Mouse (Mus musculus) Patski (cell line): ENCODE results near the gene Dusp8. TPM values are rescaled to one million over a fixed set of nuclear protein-coding genes. Genes with fewer than 3 reads are reported as not detected.
A peak's percentile ranks its signal among the peaks of the same experiment; 100 is the strongest.
"Not testable (repeated sequence)": the region's sequence is repeated elsewhere in the genome, so short reads cannot be mapped to it uniquely, and the experiment has no call there.

ENCODE experiments used
- ATAC-seq: fragments of 100-300 bp; one replicate; pipeline ENCODE4 v1.8.0; 2021
- CTCF ChIA-PET: fragments of 350-600 bp; sonication (Branson Sonifier 250); formaldehyde crosslinking; loops from one replicate; lab custom pipeline; 2022; ENCODE audit warnings: inconsistent platforms; lab: Charles Lee
- POLR2A ChIA-PET: fragments of 350-600 bp; sonication (Branson Sonifier 250); formaldehyde crosslinking; loops from one replicate; lab custom pipeline; 2022; ENCODE audit warnings: antibody characterized with exemption, inconsistent platforms; lab: Charles Lee
- DNase-seq: peaks from one replicate; pipeline ENCODE4 v3.0.0-alpha.2; 2011; ENCODE audit warnings: low read depth, low spot score
- H3K27me3 ChIP-seq: fragments of 371-371 bp; one replicate; pipeline ENCODE4 v1.5.1; 2021
- CTCF ChIP-seq: fragments of 100-300 bp; IDR thresholded peaks from one replicate; pipeline ENCODE4 v1.5.1; 2021
- in situ Hi-C: fragments of 300-500 bp; cut with MboI; formaldehyde crosslinking; loops from 3 replicates; pipeline ENCODE4 v1.11.1; 2018; ENCODE audit warnings: low pct_unique_long_range_greater_than_20kb, mixed read lengths
- polyA plus RNA-seq: library from polyadenylated mRNA; unstranded; gene quantifications from one replicate; pipeline ENCODE4 v1.2.3, GENCODE M21; 2021

Dusp8 gene
- 15.2 TPM for polyA plus RNA-seq

GRCm38 (mm10) chr7:142095183-142095931 is at the start of gene Dusp8:
TSS of gene Dusp8 (minus strand) at chr7:142095843.
- ATAC-seq (peak; percentile 70), DNase-seq (no peak)
- ChIA-PET POLR2A (interaction anchor here (0.7 to 2.9 kb wide), 4 partner anchors 10 to 24 kb away, joined by 3 to 27 read pairs (median 6); no protein-coding TSS in a partner anchor), CTCF (interaction anchor here (1.2 to 5.0 kb wide), 4 partner anchors 10 to 200 kb away, joined by 3 to 67 read pairs (median 6); no protein-coding TSS in a partner anchor)
- TF ChIP-seq CTCF = no peak
- in situ Hi-C loops = loop anchor here (5.0 to 25.0 kb wide), 2 partner anchors 33 to 533 kb away; partner anchors contain the start of genes Ap2a2 and Mob2
- H3K27me3 ChIP-seq = no peaks in the 10 kb centered on the region

- DNase-seq (no peak), ATAC-seq (no peak)
- POLR2A ChIA-PET = no interaction called here
- TF ChIP-seq CTCF = no peak
- H3K27me3 ChIP-seq = no peaks in the 10 kb centered on the region
- CTCF ChIA-PET = no interaction called here
- in situ Hi-C loops = no loop called here
Measured at GRCm38 (mm10) chr7:142144507-142144906, 48.9 kb upstream of the Dusp8 start, which contains the start of gene Gm45337. TSS of gene Gm45337 (minus strand) at chr7:142144607.

- H3K27me3 ChIP-seq, ATAC-seq, in situ Hi-C loops, CTCF ChIA-PET, POLR2A ChIA-PET, DNase-seq: not testable (repeated sequence)
Measured at GRCm38 (mm10) chr7:142143506-142144010, 47.9 kb upstream of the Dusp8 start.

- TF ChIP-seq CTCF = no peak
- in situ Hi-C loops = no loop called here
- H3K27me3 ChIP-seq = peaks cover 12% of the 10 kb centered on the region
- POLR2A ChIA-PET = no interaction called here
- CTCF ChIA-PET = no interaction called here
- DNase-seq (no peak), ATAC-seq (no peak)
Measured at GRCm38 (mm10) chr7:142140696-142141095, 45.1 kb upstream of the Dusp8 start.

GRCm38 (mm10) chr7:142135934-142136333 is 40.3 kb upstream of the Dusp8 start, which contains the start of gene Gm39115:
TSS of gene Gm39115 (minus strand) at chr7:142136034.
- DNase-seq, POLR2A ChIA-PET, CTCF ChIA-PET, ATAC-seq, in situ Hi-C loops: not testable (repeated sequence)
- peaks cover 15% of the 10 kb centered on the region for H3K27me3 ChIP-seq

GRCm38 (mm10) chr7:142134206-142134995 is 38.8 kb upstream of the Dusp8 start:
- DNase-seq (no peak), ATAC-seq (no peak)
- ChIA-PET CTCF (no interaction called here), POLR2A (interaction anchor here (0.7 kb wide), 1 partner anchor 74 kb away, joined by 4 read pairs; no protein-coding TSS in a partner anchor)
- peak; percentile 69 for TF ChIP-seq CTCF
- in situ Hi-C loops = no loop called here
- H3K27me3 ChIP-seq = peaks cover 15% of the 10 kb centered on the region

- no peak for TF ChIP-seq CTCF
- ATAC-seq (no peak), DNase-seq (no peak)
- POLR2A ChIA-PET = no interaction called here
- H3K27me3 ChIP-seq = no peaks in the 10 kb centered on the region
- CTCF ChIA-PET = interaction anchor here (1.0 to 1.4 kb wide), 2 partner anchors 9 to 30 kb away, joined by 3 read pairs; no protein-coding TSS in a partner anchor
- in situ Hi-C loops = no loop called here
Measured at GRCm38 (mm10) chr7:142128843-142129242, 33.2 kb upstream of the Dusp8 start.

GRCm38 (mm10) chr7:142120629-142121028 is 25.0 kb upstream of the Dusp8 start, which contains the start of gene Gm45618:
TSS of gene Gm45618 (minus strand) at chr7:142120729.
- H3K27me3 ChIP-seq, DNase-seq, in situ Hi-C loops, POLR2A ChIA-PET, ATAC-seq: not testable (repeated sequence)
- CTCF ChIA-PET = interaction anchor here (0.9 kb wide), 1 partner anchor 50 kb away, joined by 3 read pairs; no protein-coding TSS in a partner anchor

- TF ChIP-seq CTCF = peak; percentile 54
- POLR2A ChIA-PET = no interaction called here
- DNase-seq (no peak), ATAC-seq (no peak)
- CTCF ChIA-PET = interaction anchor here (0.9 to 1.2 kb wide), 2 partner anchors 10 to 49 kb away, joined by 3 read pairs; no protein-coding TSS in a partner anchor
- in situ Hi-C loops = no loop called here
- no peaks in the 10 kb centered on the region for H3K27me3 ChIP-seq
Measured at GRCm38 (mm10) chr7:142119632-142120031, 24.0 kb upstream of the Dusp8 start.

GRCm38 (mm10) chr7:142104747-142105146 is 9.1 kb upstream of the Dusp8 start:
- ChIA-PET POLR2A (no interaction called here), CTCF (interaction anchor here (1.3 kb wide), 1 partner anchor 52 kb away, joined by 3 read pairs; no protein-coding TSS in a partner anchor)
- TF ChIP-seq CTCF = no peak
- no peak for ATAC-seq
- in situ Hi-C loops = no loop called here
- no peak for DNase-seq
- no peaks in the 10 kb centered on the region for H3K27me3 ChIP-seq
